Mouse (Mus musculus) hindbrain, embryonic 11.5 days (tissue): ENCODE measurements around the gene Hist1h2ae. TPM values are rescaled to one million over a fixed set of nuclear protein-coding genes. Genes with fewer than 3 reads are reported as not detected.
"Not testable (repeated sequence)": the region's sequence is repeated elsewhere in the genome, so short reads cannot be mapped to it uniquely, and the experiment has no call there.

Source experiments
- ATAC-seq: fragments of 200-750 bp; cut with Nextera tagmentation; 2 replicates; pipeline ENCODE4 v1.8.0; 2017; ENCODE audit warnings: mild to moderate bottlenecking, moderate TSS enrichment, moderate library complexity; ENCODE audit not compliant: low FRiP score
- DNase-seq: peaks from one replicate; pipeline ENCODE4 v3.0.0-alpha.2; 2015; ENCODE audit warnings: low spot score
- H3K27ac ChIP-seq: fragments of 300-500 bp; sonication (generic); 2 replicates; pipeline ENCODE4 v1.5.1; 2014; ENCODE audit warnings: mild to moderate bottlenecking, low read depth, low read length
- H3K27me3 ChIP-seq: fragments of 300-500 bp; sonication (generic); 2 replicates; pipeline ENCODE4 v1.6.1; 2014; ENCODE audit warnings: mild to moderate bottlenecking, low read length, moderate library complexity, mixed read lengths; ENCODE audit not compliant: control insufficient read depth, insufficient read depth
- H3K36me3 ChIP-seq: fragments of 300-500 bp; sonication (generic); 2 replicates; pipeline ENCODE4 v1.6.1; 2014; ENCODE audit warnings: mild to moderate bottlenecking, low read length, moderate library complexity, mixed read lengths; ENCODE audit not compliant: control insufficient read depth, insufficient read depth
- H3K4me1 ChIP-seq: fragments of 300-500 bp; sonication (generic); replicated peaks from 2 replicates; pipeline ENCODE4 v1.6.1; 2014; ENCODE audit warnings: low read length, mixed read lengths; ENCODE audit not compliant: control insufficient read depth, insufficient read depth
- H3K4me2 ChIP-seq: fragments of 300-500 bp; sonication (generic); replicated peaks from 2 replicates; pipeline ENCODE4 v1.6.1; 2014; ENCODE audit warnings: mild to moderate bottlenecking, low read depth, low read length
- H3K4me3 ChIP-seq: fragments of 300-500 bp; sonication (generic); 2 replicates; pipeline ENCODE4 v1.5.1; 2014; ENCODE audit warnings: low read depth, low read length
- H3K9ac ChIP-seq: fragments of 300-500 bp; sonication (generic); 2 replicates; pipeline ENCODE4 v1.6.1; 2014; ENCODE audit warnings: low read depth, low read length
- H3K9me3 ChIP-seq: fragments of 300-500 bp; sonication (generic); 2 replicates; pipeline ENCODE4 v1.6.1; 2016; ENCODE audit warnings: low read length; ENCODE audit not compliant: control insufficient read depth
- WGBS: fragments of 180-500 bp; shearing (Covaris S2); extraction: QIAGEN DNeasy Blood & Tissue Kit; methylation state at CpG from one replicate; pipeline ENCODE4 v1.1.7; 2014; 5-methylcytosine and 5-hydroxymethylcytosine counted together
- polyA plus RNA-seq: library from polyadenylated mRNA; unstranded; fragments of >200 nt; fragmentation: Nextera tagmentation; extraction: Ambion mirVana; gene quantifications from 2 replicates; pipeline ENCODE4 v1.2.1, GENCODE M21; 2014

Hist1h2ae gene
- polyA plus RNA-seq, 1 experiment from 2014 or later, result 82.9 TPM

- peak overlapping the region; percentile 23 for H3K4me3 ChIP-seq
- WGBS, result 14% methylated on average over 17 of the region's 20 CpGs
- not testable (repeated sequence) for H3K9me3 ChIP-seq, ATAC-seq, H3K27me3 ChIP-seq, DNase-seq, H3K4me1 ChIP-seq, H3K36me3 ChIP-seq
- H3K27ac ChIP-seq, result peak overlapping the region; percentile 94
- H3K4me2 ChIP-seq, result peak overlapping the region; percentile 63
- H3K9ac ChIP-seq, result peak overlapping the region; percentile 50; the same call in 1 of the 2 replicates
Observed at GRCm38 (mm10) chr13:23573034-23573897, 2.2 kb upstream of the Hist1h2ae start.

GRCm38 (mm10) chr13:23572218-23573033 is 1.4 kb upstream of the Hist1h2ae start:
- H3K27me3 ChIP-seq, result no peaks in the 10 kb centered on the region
- peak overlapping the region; percentile 65; the same call in 1 of the 2 replicates for H3K9ac ChIP-seq
- DNase-seq (no peak), ATAC-seq (no peak)
- 41% methylated on average over 2 of the region's 2 CpGs for WGBS
- no peaks in the 10 kb centered on the region for H3K9me3 ChIP-seq
- H3K36me3 ChIP-seq, result no peaks in the 10 kb centered on the region
- peak overlapping the region; percentile 39 for H3K4me3 ChIP-seq
- peak overlapping the region; percentile 94 for H3K27ac ChIP-seq
- peaks cover 2% of the 10 kb centered on the region; the same call in 1 of the 2 replicates for H3K4me1 ChIP-seq
- H3K4me2 ChIP-seq, result peak overlapping the region; percentile 63

GRCm38 (mm10) chr13:23571504-23572217 is 641 bp upstream of the Hist1h2ae start:
- not testable (repeated sequence) for H3K9me3 ChIP-seq, H3K4me1 ChIP-seq, ATAC-seq, H3K27me3 ChIP-seq, H3K36me3 ChIP-seq
- H3K4me2 ChIP-seq, result peak overlapping the region; percentile 63
- WGBS, result 1% methylated on average over 8 of the region's 34 CpGs
- peak overlapping the region; percentile 39 for H3K4me3 ChIP-seq
- DNase-seq, result peak; percentile 61
- peak overlapping the region; percentile 65 for H3K9ac ChIP-seq
- H3K27ac ChIP-seq, result peak overlapping the region; percentile 94

GRCm38 (mm10) chr13:23570261-23571021 is 579 bp downstream of the Hist1h2ae start:
- not testable (repeated sequence) for ATAC-seq, DNase-seq, H3K36me3 ChIP-seq, H3K4me1 ChIP-seq, H3K27me3 ChIP-seq, H3K9me3 ChIP-seq
- H3K27ac ChIP-seq, result peak overlapping the region; percentile 90
- peak overlapping the region; percentile 44 for H3K4me2 ChIP-seq
- WGBS, result 3% methylated on average over 24 of the region's 41 CpGs
- H3K4me3 ChIP-seq, result peak overlapping the region; percentile 32
- peak overlapping the region; percentile 45 for H3K9ac ChIP-seq

GRCm38 (mm10) chr13:23564482-23564881 is 6.5 kb downstream of the Hist1h2ae start:
- Histone ChIP-seq H3K4me1 (no peaks in the 10 kb centered on the region), H3K4me2 (no peak overlapping the region), H3K36me3 (no peaks in the 10 kb centered on the region), H3K9ac (no peak overlapping the region), H3K9me3 (no peaks in the 10 kb centered on the region), H3K27me3 (no peaks in the 10 kb centered on the region), H3K4me3 (no peak overlapping the region), H3K27ac (0 out of 2 replicates have a peak overlapping the region, but pooled peaks have one; percentile 3)
- 84% methylated on average over 2 of the region's 2 CpGs for WGBS
- no peak for ATAC-seq
- DNase-seq, result no peak

- peak overlapping the region; percentile 95 for H3K27ac ChIP-seq
- peak overlapping the region; percentile 66 for H3K9ac ChIP-seq
- H3K27me3 ChIP-seq, result no peaks in the 10 kb centered on the region
- peak overlapping the region; percentile 31 for H3K4me3 ChIP-seq
- 3% methylated on average over 18 of the region's 18 CpGs for WGBS
- H3K9me3 ChIP-seq, result no peaks in the 10 kb centered on the region
- no peaks in the 10 kb centered on the region for H3K4me1 ChIP-seq
- ATAC-seq, result peak; percentile 53
- peak; percentile 76 for DNase-seq
- H3K4me2 ChIP-seq, result peak overlapping the region; percentile 58
- H3K36me3 ChIP-seq, result no peaks in the 10 kb centered on the region
Observed at GRCm38 (mm10) chr13:23562699-23563462, 8.1 kb downstream of the Hist1h2ae start.

GRCm38 (mm10) chr13:23561883-23562659 is 8.9 kb downstream of the Hist1h2ae start, which contains the start of gene Hist1h3e:
Gene Hist1h3e (minus strand): TSS chr13:23562369.
- not testable (repeated sequence) for H3K4me1 ChIP-seq, H3K9me3 ChIP-seq, H3K27me3 ChIP-seq, H3K36me3 ChIP-seq
- WGBS, result 1% methylated on average over 37 of the region's 67 CpGs
- DNase-seq, result peak; percentile 96
- peak within 1 kb of the TSS; percentile 66 for H3K9ac ChIP-seq
- H3K27ac ChIP-seq, result peak within 1 kb of the TSS; percentile 95
- peak within 1 kb of the TSS; percentile 58 for H3K4me2 ChIP-seq
- peak within 1 kb of the TSS; percentile 31 for H3K4me3 ChIP-seq
- peak; percentile 99 for ATAC-seq
